Mouse (Mus musculus) adipocyte (in vitro differentiated cells): ENCODE results near the gene Ikzf3.

Experiments
- DNase-seq: peaks from one replicate; pipeline ENCODE4 v3.0.0-alpha.2; 2016; ENCODE audit warnings: low spot score

The Ikzf3 gene

GRCm38 (mm10) chr11:98473916-98474479 lies 71.8 kb downstream of the Ikzf3 start:
- no peak for DNase-seq

GRCm38 (mm10) chr11:98472696-98473095 lies 73.1 kb downstream of the Ikzf3 start:
- DNase-seq: no peak

- DNase-seq: no peak
Measured at GRCm38 (mm10) chr11:98470795-98471194, 75.0 kb downstream of the Ikzf3 start.

- DNase-seq: no peak
Measured at GRCm38 (mm10) chr11:98469761-98470714, 75.8 kb downstream of the Ikzf3 start.

- no peak for DNase-seq
Measured at GRCm38 (mm10) chr11:98464516-98464915, 81.3 kb downstream of the Ikzf3 start.

GRCm38 (mm10) chr11:98463911-98464310 lies 81.9 kb downstream of the Ikzf3 start:
- DNase-seq: no peak

- DNase-seq: no peak
Measured at GRCm38 (mm10) chr11:98462255-98462654, 83.6 kb downstream of the Ikzf3 start.

GRCm38 (mm10) chr11:98461109-98461720 lies 84.6 kb downstream of the Ikzf3 start:
- no peak for DNase-seq

GRCm38 (mm10) chr11:98459860-98460259 lies 86.0 kb downstream of the Ikzf3 start:
- no peak for DNase-seq

- no peak for DNase-seq
Measured at GRCm38 (mm10) chr11:98459071-98459741, 86.6 kb downstream of the Ikzf3 start.

- no peak for DNase-seq
Measured at GRCm38 (mm10) chr11:98458121-98458990, 87.5 kb downstream of the Ikzf3 start.

- DNase-seq: peak; percentile 49
Measured at GRCm38 (mm10) chr11:98457367-98458120, 88.3 kb downstream of the Ikzf3 start.

GRCm38 (mm10) chr11:98456945-98457344 lies 88.9 kb downstream of the Ikzf3 start:
- no peak for DNase-seq

- DNase-seq: no peak
Measured at GRCm38 (mm10) chr11:98456545-98456944, 89.3 kb downstream of the Ikzf3 start.

- DNase-seq: no peak
Measured at GRCm38 (mm10) chr11:98455484-98455883, 90.3 kb downstream of the Ikzf3 start.

GRCm38 (mm10) chr11:98449921-98450771 lies 95.7 kb downstream of the Ikzf3 start:
- no peak for DNase-seq

- no peak for DNase-seq
Measured at GRCm38 (mm10) chr11:98449419-98449818, 96.4 kb downstream of the Ikzf3 start.

GRCm38 (mm10) chr11:98448191-98448790 lies 97.5 kb downstream of the Ikzf3 start:
- no peak for DNase-seq

- DNase-seq: no peak
Measured at GRCm38 (mm10) chr11:98447475-98447834, 98.4 kb downstream of the Ikzf3 start.
